8 mouse cellular contexts compared by ENCODE assay signal in genomic region chr9:106454071-106454761, GRCm38 (mm10). TPM values are rescaled to one million over a fixed set of nuclear protein-coding genes. Genes with fewer than 3 reads are reported as not detected.
DNase-seq lines count a peak whose midpoint lies in the region; ATAC-seq and TF ChIP-seq lines count a peak whose summit lies in the region.

No protein-coding gene starts in this region.

- peak; percentile 8; the same call in 1 of the 2 replicates for ATAC-seq in forebrain, embryonic 12.5 days (ENCODE audit: low FRiP score)
- ATAC-seq in limb, embryonic 14.5 days (ENCODE audit: low FRiP score, low read depth) = peak; percentile 17
- no peak for ATAC-seq in stomach, embryonic 15.5 days (ENCODE audit: insufficient read depth, low FRiP score, low read depth)
- no peak for ATAC-seq in megakaryocyte progenitor cell, adult 5-6 weeks (replicated peaks; ENCODE audit: poor library complexity)

- H3K4me1 ChIP-seq in ES-E14 (ENCODE audit: control insufficient read depth in 2 of 2, insufficient read depth in 2 of 2, low read length in 2 of 2, poor library complexity in 1 of 2) = peaks cover 15 to 46% of the 10 kb centered on the region in 2 experiments
- H3K4me1 ChIP-seq in forebrain, embryonic 12.5 days = peaks cover 76% of the 10 kb centered on the region
- peaks cover 59% of the 10 kb centered on the region for H3K4me1 ChIP-seq in limb, embryonic 14.5 days (ENCODE audit: control insufficient read depth, insufficient read depth, low read length)
- H3K4me1 ChIP-seq in stomach, embryonic 15.5 days = peaks cover 67% of the 10 kb centered on the region

- peak overlapping the region; percentile 77 for H3K9ac ChIP-seq in ES-E14 (ENCODE audit: insufficient read depth, low read depth, low read length, poor library complexity, severe bottlenecking)
- H3K9ac ChIP-seq in forebrain, embryonic 12.5 days = peak overlapping the region; percentile 92
- H3K9ac ChIP-seq in limb, embryonic 14.5 days (ENCODE audit: low read depth, low read length, severe bottlenecking) = peak overlapping the region; percentile 70
- H3K9ac ChIP-seq in stomach, embryonic 15.5 days = peak overlapping the region; percentile 68

- peak overlapping the region; percentile 81; the same call in 1 of the 2 replicates for H3K27ac ChIP-seq in ES-E14 (ENCODE audit: insufficient read depth, low read depth, low read length, poor library complexity, severe bottlenecking)
- H3K27ac ChIP-seq in forebrain, embryonic 12.5 days = peak overlapping the region; percentile 97
- peak overlapping the region; percentile 81 for H3K27ac ChIP-seq in limb, embryonic 14.5 days (replicated peaks; ENCODE audit: low read depth, low read length)
- H3K27ac ChIP-seq in stomach, embryonic 15.5 days = peak overlapping the region; percentile 80

- no peaks in the 10 kb centered on the region for H3K27me3 ChIP-seq in forebrain, embryonic 12.5 days
- H3K27me3 ChIP-seq in limb, embryonic 14.5 days (ENCODE audit: control insufficient read depth, insufficient read depth, low read length) = no peaks in the 10 kb centered on the region
- no peaks in the 10 kb centered on the region for H3K27me3 ChIP-seq in stomach, embryonic 15.5 days (replicated peaks)

- DNase-seq in heart, adult 11 months = peak; percentile 95
- DNase-seq in heart, adult 8-10 months (ENCODE audit: low spot score) = no peak
- DNase-seq in ES-E14 (ENCODE audit: low read depth, low spot score) = no peak
- DNase-seq in limb, embryonic 14.5 days (ENCODE audit: low spot score) = no peak
- DNase-seq in right cerebral cortex, postnatal 4 days = no peak

- 2% methylated on average over 10 of the region's 20 CpGs for WGBS in forebrain, embryonic 12.5 days
- 2% methylated on average over 18 of the region's 20 CpGs for WGBS in limb, embryonic 14.5 days
- 7% methylated on average over 20 of the region's 20 CpGs for WGBS in stomach, embryonic 15.5 days

- H3K9me3 ChIP-seq in ES-E14 (ENCODE audit: control insufficient read depth, insufficient read depth, low read depth, low read length) = no peaks in the 10 kb centered on the region
- H3K9me3 ChIP-seq in forebrain, embryonic 12.5 days = no peaks in the 10 kb centered on the region
- no peaks in the 10 kb centered on the region for H3K9me3 ChIP-seq in limb, embryonic 14.5 days (ENCODE audit: control insufficient read depth, low read length)
- no peaks in the 10 kb centered on the region for H3K9me3 ChIP-seq in stomach, embryonic 15.5 days

- in situ Hi-C loops in ES-E14 (cut with MboI; ENCODE audit: low sequenced_read_pairs in 2 of 2, unreplicated experiment in 2 of 2) = no loop called here

- no peaks in the 10 kb centered on the region; the same call in 1 of the 2 replicates for H3K36me3 ChIP-seq in ES-E14 (ENCODE audit: control insufficient read depth, insufficient read depth, low read length, poor library complexity, severe bottlenecking)
- peaks cover 18% of the 10 kb centered on the region for H3K36me3 ChIP-seq in forebrain, embryonic 12.5 days (replicated peaks)
- no peaks in the 10 kb centered on the region; the same call in 1 of the 2 replicates for H3K36me3 ChIP-seq in limb, embryonic 14.5 days (ENCODE audit: control insufficient read depth, insufficient read depth, low read length)
- no peaks in the 10 kb centered on the region for H3K36me3 ChIP-seq in stomach, embryonic 15.5 days

- TF ChIP-seq POLR2A in limb, embryonic 14.5 days (IDR thresholded peaks at IDR 0.05; ENCODE audit: borderline replicate concordance, extremely low read depth, insufficient read depth, insufficient read length) = no peak

- peak overlapping the region; percentile 76 to 85 for H3K4me3 ChIP-seq in ES-E14 (ENCODE audit: insufficient read depth in 1 of 2, low read depth in 1 of 2, low read length in 2 of 2, poor library complexity in 1 of 2, severe bottlenecking in 1 of 2)
- H3K4me3 ChIP-seq in forebrain, embryonic 12.5 days (replicated peaks) = peak overlapping the region; percentile 78
- peak overlapping the region; percentile 71 for H3K4me3 ChIP-seq in limb, embryonic 14.5 days (replicated peaks; ENCODE audit: low read length)
- H3K4me3 ChIP-seq in stomach, embryonic 15.5 days (replicated peaks) = peak overlapping the region; percentile 68

- peak overlapping the region; percentile 96 for H3K4me2 ChIP-seq in forebrain, embryonic 12.5 days
- H3K4me2 ChIP-seq in limb, embryonic 14.5 days (replicated peaks; ENCODE audit: low read depth, low read length, severe bottlenecking) = peak overlapping the region; percentile 90
- H3K4me2 ChIP-seq in stomach, embryonic 15.5 days = peak overlapping the region; percentile 91

TF ChIP-seq in ES-E14, 5 proteins besides CTCF, POLR2A, EP300 and RAD21:
- TF ChIP-seq ZNF384 (IDR thresholded peaks at IDR 0.05; ENCODE audit: low read depth, low read length) (no peak), CHD2 (IDR thresholded peaks at IDR 0.05; ENCODE audit: low read depth, low read length) (no peak), HCFC1 (IDR thresholded peaks at IDR 0.05; ENCODE audit: borderline replicate concordance, insufficient read depth, low read length) (no peak), MAFK (IDR thresholded peaks at IDR 0.05; ENCODE audit: insufficient read depth, low read depth, low read length) (no peak), ZC3H11A (IDR thresholded peaks at IDR 0.05; ENCODE audit: borderline replicate concordance, low read depth, low read length) (no peak)

RNA-seq across cellular contexts. Expression of gene Pcbp4, which starts 1.1 kb away (rescaled TPM):
- total RNA-seq in heart, adult 8-10 months (2022) = 10 to 100 TPM; 72.2 to 76.0 (median 74.5) TPM
- total RNA-seq in ES-E14 (2012; rRNA removed) = 140 and 176 TPM in 2 replicates
- polyA plus RNA-seq in forebrain, embryonic 12.5 days (2016; fragmentation: Nextera tagmentation; extraction: Ambion mirVana) = 299 and 311 TPM in 2 replicates
- polyA plus RNA-seq in limb, embryonic 14.5 days (2012; rRNA removed) = 238 and 328 TPM in 2 replicates
- polyA plus RNA-seq in limb, embryonic 14.5 days (2014; fragmentation: Nextera tagmentation; extraction: Ambion mirVana) = 88.0 and 92.7 TPM in 2 replicates
- polyA plus RNA-seq in stomach, embryonic 15.5 days (2015; fragmentation: Nextera tagmentation; extraction: Ambion mirVana) = 51.8 and 58.9 TPM in 2 replicates
- total RNA-seq in megakaryocyte progenitor cell, adult 5-6 weeks (2015) = 0.91 and 1.7 TPM in 2 replicates
- 0.96 and 2.7 TPM in 2 replicates for total RNA-seq in megakaryocyte progenitor cell, adult 5-6 weeks (2017)

RNA-seq across cellular contexts. Expression of gene Abhd14a, which starts 6.7 kb away (rescaled TPM):
- total RNA-seq in heart, adult 8-10 months (2022) = 10 to 100 TPM; 17.5 to 20.6 (median 19.5) TPM
- total RNA-seq in ES-E14 (2012; rRNA removed) = 23.0 and 55.6 TPM in 2 replicates
- 37.7 and 39.0 TPM in 2 replicates for polyA plus RNA-seq in forebrain, embryonic 12.5 days (2016; fragmentation: Nextera tagmentation; extraction: Ambion mirVana)
- 79.9 and 87.1 TPM in 2 replicates for polyA plus RNA-seq in limb, embryonic 14.5 days (2012; rRNA removed)
- 69.5 and 74.0 TPM in 2 replicates for polyA plus RNA-seq in limb, embryonic 14.5 days (2014; fragmentation: Nextera tagmentation; extraction: Ambion mirVana)
- 48.6 and 48.7 TPM in 2 replicates for polyA plus RNA-seq in stomach, embryonic 15.5 days (2015; fragmentation: Nextera tagmentation; extraction: Ambion mirVana)
- total RNA-seq in megakaryocyte progenitor cell, adult 5-6 weeks (2015) = 21.3 and 23.4 TPM in 2 replicates
- 27.3 and 30.2 TPM in 2 replicates for total RNA-seq in megakaryocyte progenitor cell, adult 5-6 weeks (2017)

RNA-seq across cellular contexts. Expression of gene Abhd14b, which starts 7.0 kb away (rescaled TPM):
- 10 to 100 TPM in 2 of 4 experiments, 1 to 10 TPM in 2; 6.0 to 11.8 (median 9.6) TPM for total RNA-seq in heart, adult 8-10 months (2022)
- 1.9 and 4.2 TPM in 2 replicates for total RNA-seq in ES-E14 (2012; rRNA removed)
- polyA plus RNA-seq in forebrain, embryonic 12.5 days (2016; fragmentation: Nextera tagmentation; extraction: Ambion mirVana) = 4.4 TPM in 2 replicates
- polyA plus RNA-seq in limb, embryonic 14.5 days (2012; rRNA removed) = 54.5 and 64.6 TPM in 2 replicates
- 41.2 and 44.6 TPM in 2 replicates for polyA plus RNA-seq in limb, embryonic 14.5 days (2014; fragmentation: Nextera tagmentation; extraction: Ambion mirVana)
- 26.2 and 26.9 TPM in 2 replicates for polyA plus RNA-seq in stomach, embryonic 15.5 days (2015; fragmentation: Nextera tagmentation; extraction: Ambion mirVana)
- total RNA-seq in megakaryocyte progenitor cell, adult 5-6 weeks (2015) = 15.8 and 19.1 TPM in 2 replicates
- total RNA-seq in megakaryocyte progenitor cell, adult 5-6 weeks (2017) = 8.4 and 11.7 TPM in 2 replicates

RNA-seq across cellular contexts. Expression of gene Gpr62, which starts 11.5 kb away (rescaled TPM):
- under 1 TPM in 1 of 4 experiments, not detected in 3; 0.19 TPM for total RNA-seq in heart, adult 8-10 months (2022)
- total RNA-seq in ES-E14 (2012; rRNA removed) = 0.22 and 0.58 TPM in 2 replicates
- 0.26 and 0.55 TPM in 2 replicates for polyA plus RNA-seq in forebrain, embryonic 12.5 days (2016; fragmentation: Nextera tagmentation; extraction: Ambion mirVana)
- 0.47 and 0.70 TPM in 2 replicates for polyA plus RNA-seq in limb, embryonic 14.5 days (2012; rRNA removed)
- 0.51 and 0.58 TPM in 2 replicates for polyA plus RNA-seq in limb, embryonic 14.5 days (2014; fragmentation: Nextera tagmentation; extraction: Ambion mirVana)
- 0.19 and 0.42 TPM in 2 replicates for polyA plus RNA-seq in stomach, embryonic 15.5 days (2015; fragmentation: Nextera tagmentation; extraction: Ambion mirVana)
- total RNA-seq in megakaryocyte progenitor cell, adult 5-6 weeks (2015) = not detected in 2 replicates
- total RNA-seq in megakaryocyte progenitor cell, adult 5-6 weeks (2017) = not detected in 2 replicates

RNA-seq across cellular contexts. Expression of gene Acy1, which starts 16.1 kb away (rescaled TPM):
- 10 to 100 TPM; 23.1 to 28.9 (median 25.7) TPM for total RNA-seq in heart, adult 8-10 months (2022)
- total RNA-seq in ES-E14 (2012; rRNA removed) = 28.8 and 40.3 TPM in 2 replicates
- 38.0 and 42.6 TPM in 2 replicates for polyA plus RNA-seq in forebrain, embryonic 12.5 days (2016; fragmentation: Nextera tagmentation; extraction: Ambion mirVana)
- 34.4 and 35.1 TPM in 2 replicates for polyA plus RNA-seq in limb, embryonic 14.5 days (2012; rRNA removed)
- polyA plus RNA-seq in limb, embryonic 14.5 days (2014; fragmentation: Nextera tagmentation; extraction: Ambion mirVana) = 45.6 and 45.8 TPM in 2 replicates
- 37.9 and 50.7 TPM in 2 replicates for polyA plus RNA-seq in stomach, embryonic 15.5 days (2015; fragmentation: Nextera tagmentation; extraction: Ambion mirVana)
- 13.7 TPM in 2 replicates for total RNA-seq in megakaryocyte progenitor cell, adult 5-6 weeks (2015)
- total RNA-seq in megakaryocyte progenitor cell, adult 5-6 weeks (2017) = 27.2 and 31.3 TPM in 2 replicates

Comparison
In these comparisons a context has a peak if more than half of its experiments do, and no peak if none do; other contexts are left out.
1. ATAC-seq: peak in forebrain, embryonic 12.5 days (single experiment) and limb, embryonic 14.5 days (single experiment); none in stomach, embryonic 15.5 days (single experiment) and megakaryocyte progenitor cell, adult 5-6 weeks (single experiment).
2. RNA of gene Pcbp4, which starts 1.1 kb away (total RNA-seq): 140 to 176 TPM in ES-E14 and 72.2 to 76.0 TPM in heart, adult 8-10 months; 0.91 to 2.7 TPM in megakaryocyte progenitor cell, adult 5-6 weeks; every median in the first group is over 10 times any median in the second.
3. Peak in every context shown above with its lines, with median percentiles within 50 percentile points of each other: H3K27ac ChIP-seq, H3K4me3 ChIP-seq, H3K9ac ChIP-seq and H3K4me2 ChIP-seq.